Mouse (Mus musculus) adrenal gland, postnatal 14 days (tissue): ENCODE measurements around the gene Ptprd. TPM values are rescaled to one million over a fixed set of nuclear protein-coding genes. Genes with fewer than 3 reads are reported as not detected.

Source experiments
- microRNA-seq, 2 experiments: library from miRNA; unstranded; fragments of <30 nt; microRNA quantifications; one replicate each; pipeline ENCODE4 v1.2.0; 2021
- total RNA-seq: library from RNA; stranded (reverse); gene quantifications from 2 replicates; pipeline ENCODE4 v1.2.3, GENCODE M21; 2021

The Ptprd gene
- total RNA-seq, 1 experiment from 2014 or later = 101 TPM

Small RNA genes within 50 kb of the gene (microRNA-seq; reads per million reads assigned to microRNA genes)
- 0 reads per million in 2 experiments for gene Gm23159
